Mouse (Mus musculus) neural tube, embryonic 11.5 days (tissue): ENCODE data around the gene Dlx2. TPM values are rescaled to one million over a fixed set of nuclear protein-coding genes. Genes with fewer than 3 reads are reported as not detected.

Source experiments
- ATAC-seq: fragments of 200-750 bp; cut with Nextera tagmentation; 2 replicates; pipeline ENCODE4 v1.8.0; 2017; ENCODE audit warnings: moderate number of reproducible peaks, mild to moderate bottlenecking, moderate TSS enrichment, moderate library complexity; ENCODE audit not compliant: insufficient read depth, low FRiP score, low TSS enrichment
- DNase-seq: peaks from one replicate; pipeline ENCODE4 v3.0.0-alpha.2; 2015; ENCODE audit warnings: low spot score
- H3K27ac ChIP-seq: fragments of 300-500 bp; sonication (generic); 2 replicates; pipeline ENCODE4 v1.5.1; 2014; ENCODE audit warnings: low read depth, mild to moderate bottlenecking, low read length
- H3K27me3 ChIP-seq: fragments of 300-500 bp; sonication (generic); 2 replicates; pipeline ENCODE4 v1.6.1; 2014; ENCODE audit warnings: mild to moderate bottlenecking, low read length, mixed read lengths; ENCODE audit not compliant: control insufficient read depth, insufficient read depth
- H3K36me3 ChIP-seq: fragments of 300-500 bp; sonication (generic); 2 replicates; pipeline ENCODE4 v1.6.1; 2014; ENCODE audit warnings: mild to moderate bottlenecking, low read length, moderate library complexity, mixed read lengths; ENCODE audit not compliant: control insufficient read depth, insufficient read depth
- H3K4me1 ChIP-seq: fragments of 300-500 bp; sonication (generic); 2 replicates; pipeline ENCODE4 v1.6.1; 2014; ENCODE audit warnings: low read length, mixed read lengths; ENCODE audit not compliant: control insufficient read depth, insufficient read depth
- H3K4me2 ChIP-seq: fragments of 300-500 bp; sonication (generic); 2 replicates; pipeline ENCODE4 v1.6.1; 2014; ENCODE audit warnings: low read depth, mild to moderate bottlenecking, moderate library complexity
- H3K4me3 ChIP-seq: fragments of 300-500 bp; sonication (generic); 2 replicates; pipeline ENCODE4 v1.5.1; 2014; ENCODE audit warnings: low read depth, low read length
- H3K9ac ChIP-seq: fragments of 300-500 bp; sonication (generic); 2 replicates; pipeline ENCODE4 v1.6.1; 2014; ENCODE audit warnings: mild to moderate bottlenecking, low read length
- H3K9me3 ChIP-seq: fragments of 300-500 bp; sonication (generic); 2 replicates; pipeline ENCODE4 v1.6.1; 2016; ENCODE audit warnings: low read length; ENCODE audit not compliant: control insufficient read depth
- WGBS: fragments of 180-500 bp; shearing (Covaris S2); extraction: QIAGEN DNeasy Blood & Tissue Kit; methylation state at CpG from one replicate; pipeline ENCODE4 v1.1.7; 2014; 5-methylcytosine and 5-hydroxymethylcytosine counted together
- polyA plus RNA-seq: library from polyadenylated mRNA; unstranded; fragments of >200 nt; fragmentation: Nextera tagmentation; extraction: Ambion mirVana; gene quantifications from 2 replicates; pipeline ENCODE4 v1.2.1, GENCODE M21; 2014

The Dlx2 gene
- polyA plus RNA-seq, 1 experiment from 2014 or later: 2.2 TPM

- DNase-seq (no peak), ATAC-seq (no peak)
- H3K4me2 ChIP-seq: no peak overlapping the region
- no peaks in the 10 kb centered on the region for H3K36me3 ChIP-seq
- H3K27me3 ChIP-seq: peaks cover 91% of the 10 kb centered on the region
- H3K27ac ChIP-seq: no peak overlapping the region
- H3K4me1 ChIP-seq: peaks cover 11% of the 10 kb centered on the region; the same call in 1 of the 2 replicates
- H3K4me3 ChIP-seq: no peak overlapping the region
- H3K9me3 ChIP-seq: no peaks in the 10 kb centered on the region
- H3K9ac ChIP-seq: no peak overlapping the region
- 0% methylated on average over 12 of the region's 12 CpGs for WGBS
Measured at GRCm38 (mm10) chr2:71531124-71531590, 15.4 kb downstream of the Dlx2 start.

GRCm38 (mm10) chr2:71530391-71531123 is 16.0 kb downstream of the Dlx2 start:
- ATAC-seq (no peak), DNase-seq (no peak)
- H3K4me3 ChIP-seq: peak overlapping the region; percentile 31
- H3K36me3 ChIP-seq: no peaks in the 10 kb centered on the region
- H3K4me2 ChIP-seq: peak overlapping the region; percentile 59
- peaks cover 93% of the 10 kb centered on the region for H3K27me3 ChIP-seq
- WGBS: under 1% methylated on average over 34 of the region's 34 CpGs
- H3K4me1 ChIP-seq: peaks cover 11% of the 10 kb centered on the region; the same call in 1 of the 2 replicates
- no peak overlapping the region for H3K27ac ChIP-seq
- no peaks in the 10 kb centered on the region for H3K9me3 ChIP-seq
- H3K9ac ChIP-seq: no peak overlapping the region

- peak; percentile 93 for ATAC-seq
- Histone ChIP-seq H3K9ac (0 out of 2 replicates have a peak overlapping the region, but pooled peaks have one; percentile 3), H3K4me2 (peak overlapping the region; percentile 59), H3K27ac (no peak overlapping the region), H3K4me3 (peak overlapping the region; percentile 31), H3K27me3 (peaks cover 94% of the 10 kb centered on the region), H3K4me1 (peaks cover 11% of the 10 kb centered on the region; the same call in 1 of the 2 replicates), H3K36me3 (no peaks in the 10 kb centered on the region), H3K9me3 (no peaks in the 10 kb centered on the region)
- WGBS: under 1% methylated on average over 59 of the region's 60 CpGs
- peak; percentile 87 for DNase-seq
Measured at GRCm38 (mm10) chr2:71529511-71530351, 16.8 kb downstream of the Dlx2 start.

- Histone ChIP-seq H3K27ac (no peak overlapping the region), H3K4me2 (peak overlapping the region; percentile 59), H3K9me3 (no peaks in the 10 kb centered on the region), H3K36me3 (no peaks in the 10 kb centered on the region), H3K4me1 (peaks cover 11% of the 10 kb centered on the region; the same call in 1 of the 2 replicates), H3K4me3 (peak overlapping the region; percentile 31), H3K9ac (0 out of 2 replicates have a peak overlapping the region, but pooled peaks have one; percentile 3), H3K27me3 (peaks cover 93% of the 10 kb centered on the region)
- under 1% methylated on average over 47 of the region's 57 CpGs for WGBS
- peak; percentile 22; the same call in 1 of the 2 replicates for ATAC-seq
- no peak for DNase-seq
Measured at GRCm38 (mm10) chr2:71528714-71529510, 17.6 kb downstream of the Dlx2 start.

- ATAC-seq: no peak
- no peak within 1 kb of the TSS for H3K27ac ChIP-seq
Measured at GRCm38 (mm10) chr2:71528014-71528713, 18.4 kb downstream of the Dlx2 start, which contains the start of gene Dlx1. TSS of gene Dlx1 (plus strand) at chr2:71528113.

GRCm38 (mm10) chr2:71527323-71528013 is 19.1 kb downstream of the Dlx2 start:
- Histone ChIP-seq H3K4me2 (no peak overlapping the region), H3K27me3 (peaks cover 90% of the 10 kb centered on the region), H3K4me1 (peaks cover 9% of the 10 kb centered on the region; the same call in 1 of the 2 replicates), H3K36me3 (no peaks in the 10 kb centered on the region), H3K4me3 (no peak overlapping the region), H3K27ac (no peak overlapping the region), H3K9me3 (no peaks in the 10 kb centered on the region), H3K9ac (no peak overlapping the region)
- ATAC-seq (no peak), DNase-seq (peak; percentile 54)
- 2% methylated on average over 24 of the region's 24 CpGs for WGBS

More at GRCm38 (mm10) chr2:71528014-71528713, 18.4 kb downstream of the Dlx2 start, which contains the start of gene Dlx1:
- peaks cover 93% of the 10 kb centered on the region for H3K27me3 ChIP-seq
- peaks cover 11% of the 10 kb centered on the region; the same call in 1 of the 2 replicates for H3K4me1 ChIP-seq
- no peak for DNase-seq
- H3K36me3 ChIP-seq: no peaks in the 10 kb centered on the region
- WGBS: under 1% methylated on average over 26 of the region's 26 CpGs
- peak within 1 kb of the TSS; percentile 31 for H3K4me3 ChIP-seq
- peak within 1 kb of the TSS; percentile 59 for H3K4me2 ChIP-seq
- H3K9me3 ChIP-seq: no peaks in the 10 kb centered on the region
- no peak within 1 kb of the TSS for H3K9ac ChIP-seq

- Histone ChIP-seq H3K27ac (no peak overlapping the region), H3K4me3 (no peak overlapping the region)
- no peak for DNase-seq
Measured at GRCm38 (mm10) chr2:71526595-71527322, 19.8 kb downstream of the Dlx2 start.

More at GRCm38 (mm10) chr2:71526595-71527322, 19.8 kb downstream of the Dlx2 start:
- 5% methylated on average over 10 of the region's 10 CpGs for WGBS
- H3K9me3 ChIP-seq: no peaks in the 10 kb centered on the region
- no peak overlapping the region for H3K9ac ChIP-seq
- H3K4me2 ChIP-seq: no peak overlapping the region
- H3K36me3 ChIP-seq: no peaks in the 10 kb centered on the region
- H3K4me1 ChIP-seq: peaks cover 9% of the 10 kb centered on the region; the same call in 1 of the 2 replicates
- peaks cover 83% of the 10 kb centered on the region for H3K27me3 ChIP-seq
- ATAC-seq: no peak
